Mouse (Mus musculus): Measurements from ENCODE around the gene Lyz1. TPM values are rescaled to one million over a fixed set of nuclear protein-coding genes. Genes with fewer than 3 reads are reported as not detected.

The Lyz1 gene
- polyA plus RNA-seq (2014; fragmentation: Illumina TruSeq; extraction: RNeasy Lipid Tissue Mini Kit (QIAGEN cat#74804); ENCODE audit: low read depth, low replicate concordance) = 0.49 TPM

GRCm38 (mm10) chr10:117292671-117293070, at the start of gene Lyz1:
Gene Lyz1 (minus strand): TSS chr10:117292868.

GRCm38 (mm10) chr10:117282049-117282448, 10.6 kb downstream of the Lyz1 start, which contains the start of gene Lyz2:
Gene Lyz2 (minus strand): TSS chr10:117282321.

GRCm38 (mm10) chr10:117238603-117239002, 54.1 kb downstream of the Lyz1 start, which contains the start of gene 9530003J23Rik:
Gene 9530003J23Rik (minus strand): TSS chr10:117238703.

Other genes with a start within 250 kb of the Lyz1 start
- not detected for gene Lrrc10, start 247.5 kb downstream of the Lyz1 start, polyA plus RNA-seq (2014; fragmentation: Illumina TruSeq; extraction: RNeasy Lipid Tissue Mini Kit (QIAGEN cat#74804); ENCODE audit: low read depth, low replicate concordance)
- 164 TPM for gene Cct2, start 229.1 kb downstream of the Lyz1 start, polyA plus RNA-seq (2014; fragmentation: Illumina TruSeq; extraction: RNeasy Lipid Tissue Mini Kit (QIAGEN cat#74804); ENCODE audit: low read depth, low replicate concordance)
- gene Frs2, start 144.3 kb downstream of the Lyz1 start, polyA plus RNA-seq (2014; fragmentation: Illumina TruSeq; extraction: RNeasy Lipid Tissue Mini Kit (QIAGEN cat#74804); ENCODE audit: low read depth, low replicate concordance) = 27.1 TPM
- 49.5 TPM for gene Yeats4, start 68.4 kb downstream of the Lyz1 start, polyA plus RNA-seq (2014; fragmentation: Illumina TruSeq; extraction: RNeasy Lipid Tissue Mini Kit (QIAGEN cat#74804); ENCODE audit: low read depth, low replicate concordance)
- gene 9530003J23Rik, start 54.2 kb downstream of the Lyz1 start, polyA plus RNA-seq (2014; fragmentation: Illumina TruSeq; extraction: RNeasy Lipid Tissue Mini Kit (QIAGEN cat#74804); ENCODE audit: low read depth, low replicate concordance) = not detected
- 20.3 TPM for gene Lyz2, start 10.5 kb downstream of the Lyz1 start, polyA plus RNA-seq (2014; fragmentation: Illumina TruSeq; extraction: RNeasy Lipid Tissue Mini Kit (QIAGEN cat#74804); ENCODE audit: low read depth, low replicate concordance)
- gene Cpsf6, start 87.1 kb upstream of the Lyz1 start, polyA plus RNA-seq (2014; fragmentation: Illumina TruSeq; extraction: RNeasy Lipid Tissue Mini Kit (QIAGEN cat#74804); ENCODE audit: low read depth, low replicate concordance) = 61.1 TPM

All from kidney, adult 10 weeks (tissue).